Mouse (Mus musculus) lung, postnatal 25 days (tissue): ENCODE measurements around the gene Bivm.

ENCODE experiments used
- DNase-seq: peaks from one replicate; pipeline ENCODE4 v3.0.0; 2022; ENCODE audit warnings: low spot score

Gene Bivm

GRCm38 (mm10) chr1:44173903-44174302, 55.1 kb downstream of the Bivm start:
- no peak for DNase-seq

DNA sequence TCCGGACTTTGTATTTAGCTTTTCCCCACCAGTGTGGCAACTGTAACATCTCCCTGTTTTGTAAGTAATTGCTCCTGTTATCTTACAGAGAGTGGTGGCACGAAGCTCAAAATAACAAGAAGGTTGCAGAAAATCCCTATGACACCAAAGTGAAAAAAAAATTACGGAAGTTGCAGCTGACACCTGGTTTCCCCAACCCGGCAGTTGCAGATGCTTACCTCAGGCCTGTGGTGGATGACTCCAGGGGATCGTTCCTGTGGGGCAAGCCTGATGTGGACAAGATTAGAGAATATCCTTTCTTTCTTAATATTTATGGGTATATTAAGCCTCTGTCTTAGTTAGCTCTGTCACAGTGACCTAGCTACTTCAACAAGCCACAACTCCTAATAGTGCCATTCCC, 59.3 kb downstream of the Bivm start:
- DNase-seq: no peak

- no peak for DNase-seq
These were observed 67.6 kb downstream of the Bivm start for GRCm38 (mm10) chr1:44186396-44186795.
